Mouse (Mus musculus) midbrain, embryonic 16.5 days (tissue): ENCODE measurements around the gene Tex19.1. TPM values are rescaled to one million over a fixed set of nuclear protein-coding genes. Genes with fewer than 3 reads are reported as not detected.

Experiments
- ATAC-seq: fragments of 200-750 bp; cut with Nextera tagmentation; 2 replicates; pipeline ENCODE4 v1.8.0; 2017; ENCODE audit warnings: moderate TSS enrichment
- H3K27ac ChIP-seq: fragments of 300-500 bp; sonication (generic); 2 replicates; pipeline ENCODE4 v1.5.1; 2014; ENCODE audit warnings: mild to moderate bottlenecking, low read length, mixed read lengths
- H3K27me3 ChIP-seq: fragments of 300-500 bp; sonication (generic); 2 replicates; pipeline ENCODE4 v1.6.1; 2014; ENCODE audit warnings: low read depth, low read length, mixed read lengths; ENCODE audit not compliant: control insufficient read depth, insufficient read depth
- H3K36me3 ChIP-seq: fragments of 300-500 bp; sonication (generic); 2 replicates; pipeline ENCODE4 v1.6.1; 2014; ENCODE audit warnings: mild to moderate bottlenecking, low read length, moderate library complexity, mixed read lengths; ENCODE audit not compliant: control insufficient read depth, insufficient read depth
- H3K4me1 ChIP-seq: fragments of 300-500 bp; sonication (generic); 2 replicates; pipeline ENCODE4 v1.6.1; 2014; ENCODE audit warnings: mild to moderate bottlenecking, low read length, mixed read lengths; ENCODE audit not compliant: control insufficient read depth, insufficient read depth
- H3K4me2 ChIP-seq: fragments of 300-500 bp; sonication (generic); 2 replicates; pipeline ENCODE4 v1.6.1; 2014; ENCODE audit warnings: mild to moderate bottlenecking, low read length, mixed read lengths
- H3K4me3 ChIP-seq: fragments of 300-500 bp; sonication (generic); 2 replicates; pipeline ENCODE4 v1.5.1; 2014; ENCODE audit warnings: low read depth, mild to moderate bottlenecking, low read length, moderate library complexity, mixed read lengths
- H3K9ac ChIP-seq: fragments of 300-500 bp; sonication (generic); 2 replicates; pipeline ENCODE4 v1.6.1; 2014; ENCODE audit warnings: low read depth, low read length, mixed read lengths
- H3K9me3 ChIP-seq: fragments of 300-500 bp; sonication (generic); replicated peaks from 2 replicates; pipeline ENCODE4 v1.6.1; 2014; ENCODE audit warnings: mild to moderate bottlenecking, low read length, mixed read lengths; ENCODE audit not compliant: control insufficient read depth, poor library complexity, severe bottlenecking
- WGBS: fragments of 180-500 bp; shearing (Covaris S2); extraction: QIAGEN DNeasy Blood & Tissue Kit; methylation state at CpG from one replicate; pipeline ENCODE4 v1.1.7; 2014; 5-methylcytosine and 5-hydroxymethylcytosine counted together
- polyA plus RNA-seq: library from polyadenylated mRNA; unstranded; fragments of >200 nt; fragmentation: Nextera tagmentation; extraction: Ambion mirVana; gene quantifications from 2 replicates; pipeline ENCODE4 v1.2.1, GENCODE M21; 2015

The Tex19.1 gene
- polyA plus RNA-seq, 1 experiment from 2014 or later: not detected

DNA sequence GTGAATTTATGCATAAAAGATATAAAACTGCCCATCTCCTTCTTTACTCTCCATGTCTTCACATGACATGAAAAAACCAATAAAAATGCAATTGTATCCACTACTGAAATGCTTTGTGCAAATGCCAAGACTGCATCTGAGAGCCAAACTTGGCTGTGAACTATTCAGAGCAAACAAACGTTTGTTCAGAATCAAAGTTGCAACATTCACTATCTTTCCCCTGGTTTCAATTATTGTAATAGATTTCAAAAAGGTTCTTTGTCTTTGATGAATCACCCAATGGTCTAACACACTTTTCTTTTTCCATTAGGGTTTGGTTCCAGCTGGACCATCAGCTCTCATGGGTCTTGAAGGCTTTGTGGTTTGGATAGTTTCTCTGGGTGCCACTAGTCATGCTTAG is 16.3 kb upstream of the Tex19.1 start:
- Histone ChIP-seq H3K4me1 (no peaks in the 10 kb centered on the region), H3K27me3 (no peaks in the 10 kb centered on the region), H3K27ac (no peak overlapping the region), H3K36me3 (no peaks in the 10 kb centered on the region), H3K4me3 (no peak overlapping the region), H3K9me3 (no peaks in the 10 kb centered on the region), H3K4me2 (no peak overlapping the region), H3K9ac (no peak overlapping the region)
- 70% methylated on average over 1 of the region's 1 CpGs for WGBS
- ATAC-seq: no peak

DNA sequence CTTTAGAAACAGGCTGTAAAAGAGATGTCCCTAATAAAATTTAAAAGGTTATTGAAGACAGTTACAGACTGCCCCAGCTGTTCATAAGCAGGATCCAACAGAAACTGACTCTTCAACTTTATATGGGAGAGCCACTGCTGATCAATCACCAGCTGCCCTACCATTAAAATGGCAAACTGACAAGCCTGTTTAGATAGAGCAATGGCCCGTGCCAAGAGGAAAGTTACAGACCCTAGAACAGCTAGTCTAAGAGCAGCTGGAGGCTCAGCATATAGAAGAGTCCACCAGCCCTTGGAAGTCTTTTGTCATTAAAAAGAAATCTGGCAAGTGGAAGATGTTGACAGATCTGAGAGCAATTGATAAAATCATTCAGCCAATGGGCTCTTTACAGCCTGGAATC is 11.3 kb upstream of the Tex19.1 start:
- no peaks in the 10 kb centered on the region for H3K9me3 ChIP-seq
- no peak overlapping the region for H3K9ac ChIP-seq
- H3K27me3 ChIP-seq: no peaks in the 10 kb centered on the region
- H3K4me2 ChIP-seq: no peak overlapping the region
- WGBS: 72% methylated on average over 1 of the region's 1 CpGs
- no peaks in the 10 kb centered on the region for H3K36me3 ChIP-seq
- H3K4me1 ChIP-seq: no peaks in the 10 kb centered on the region
- no peak overlapping the region for H3K27ac ChIP-seq
- H3K4me3 ChIP-seq: no peak overlapping the region
- no peak for ATAC-seq

DNA sequence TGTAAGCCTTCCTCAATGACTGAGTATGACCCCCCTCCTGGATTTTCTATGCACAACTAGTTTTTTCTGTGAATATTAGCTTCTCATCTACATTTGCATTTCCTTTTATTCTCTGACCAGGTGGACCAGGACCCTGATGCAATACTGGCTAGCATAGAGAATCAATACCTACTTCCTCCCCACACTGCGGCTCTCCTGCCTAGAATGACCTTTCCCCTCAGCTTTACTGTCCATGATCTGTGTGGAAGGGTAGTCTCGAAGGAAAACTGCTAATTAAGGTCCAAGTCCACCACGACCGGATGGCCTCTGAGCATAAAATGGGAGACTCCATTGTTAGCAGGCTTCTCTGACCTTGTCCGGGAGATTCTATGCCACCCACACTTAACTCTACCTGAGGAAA is 8.3 kb upstream of the Tex19.1 start:
- Histone ChIP-seq H3K4me2 (no peak overlapping the region), H3K9me3 (no peaks in the 10 kb centered on the region), H3K4me1 (no peaks in the 10 kb centered on the region), H3K27me3 (no peaks in the 10 kb centered on the region), H3K36me3 (no peaks in the 10 kb centered on the region), H3K4me3 (no peak overlapping the region), H3K27ac (no peak overlapping the region), H3K9ac (no peak overlapping the region)
- ATAC-seq: no peak
- WGBS: 91% methylated on average over 5 of the region's 5 CpGs

DNA sequence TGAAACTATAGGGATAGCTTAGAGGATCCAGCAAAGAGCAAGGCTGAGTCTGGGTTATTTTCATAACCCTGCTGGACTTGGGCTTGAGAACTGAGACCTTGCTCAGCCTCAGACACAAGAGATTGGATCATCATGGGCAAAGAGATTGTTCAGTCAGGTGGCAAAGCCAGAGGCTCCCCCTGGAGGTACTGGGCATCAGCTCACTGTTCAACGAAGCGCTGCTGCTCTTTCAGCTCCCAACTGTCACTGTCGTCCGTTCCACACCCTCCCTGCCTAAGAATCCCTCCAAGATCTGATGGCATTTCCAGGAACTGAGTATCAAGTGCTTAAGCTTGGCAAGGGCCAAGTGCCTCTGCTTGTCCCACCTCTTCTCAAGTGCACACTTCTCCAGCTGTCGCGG is 7.2 kb upstream of the Tex19.1 start:
- H3K4me2 ChIP-seq: no peak overlapping the region
- no peak overlapping the region for H3K4me3 ChIP-seq
- no peak overlapping the region for H3K9ac ChIP-seq

DNA sequence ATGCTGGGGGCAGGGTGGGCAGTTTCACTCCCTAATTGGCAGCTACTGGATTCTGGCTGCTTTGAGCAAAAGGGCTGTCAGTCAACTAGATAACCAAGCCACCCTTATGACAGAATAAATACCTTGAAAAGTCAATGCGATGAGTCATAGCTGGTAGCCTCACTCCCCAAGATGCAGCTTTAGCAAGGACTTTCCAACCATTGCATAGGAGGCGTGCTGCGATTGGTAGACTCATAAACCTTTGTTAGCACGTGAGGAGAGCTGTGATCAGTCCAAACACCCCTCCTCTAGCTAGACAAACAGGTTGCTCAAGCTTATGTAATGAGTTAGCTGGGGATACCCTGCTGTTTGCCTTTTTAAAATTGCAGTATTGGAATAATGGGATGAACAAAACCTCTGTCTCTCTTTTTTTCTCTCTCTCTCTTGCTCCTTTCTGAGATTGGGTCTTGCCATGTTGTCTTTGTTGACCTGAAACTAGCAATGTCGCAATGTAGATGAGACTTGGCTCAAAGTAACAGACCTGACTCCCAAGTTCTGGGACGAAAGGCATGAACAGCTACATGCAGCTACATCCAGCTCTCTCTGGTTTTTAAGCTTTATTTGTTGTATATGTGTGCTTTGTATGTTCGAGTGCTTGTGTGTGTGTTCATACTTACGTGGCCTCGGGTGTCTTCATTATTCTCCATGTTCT is 2.5 kb upstream of the Tex19.1 start:
- Histone ChIP-seq H3K9ac (no peak overlapping the region), H3K36me3 (no peaks in the 10 kb centered on the region), H3K4me3 (no peak overlapping the region), H3K9me3 (no peaks in the 10 kb centered on the region), H3K4me2 (no peak overlapping the region), H3K4me1 (no peaks in the 10 kb centered on the region), H3K27ac (no peak overlapping the region), H3K27me3 (no peaks in the 10 kb centered on the region)
- WGBS: 79% methylated on average over 9 of the region's 9 CpGs
- no peak for ATAC-seq

More for the DNA sequence above, 7.2 kb upstream of the Tex19.1 start:
- Histone ChIP-seq H3K36me3 (no peaks in the 10 kb centered on the region), H3K27me3 (no peaks in the 10 kb centered on the region), H3K27ac (no peak overlapping the region), H3K4me1 (no peaks in the 10 kb centered on the region), H3K9me3 (no peaks in the 10 kb centered on the region)
- ATAC-seq: no peak
- WGBS: 43% methylated on average over 6 of the region's 6 CpGs

DNA sequence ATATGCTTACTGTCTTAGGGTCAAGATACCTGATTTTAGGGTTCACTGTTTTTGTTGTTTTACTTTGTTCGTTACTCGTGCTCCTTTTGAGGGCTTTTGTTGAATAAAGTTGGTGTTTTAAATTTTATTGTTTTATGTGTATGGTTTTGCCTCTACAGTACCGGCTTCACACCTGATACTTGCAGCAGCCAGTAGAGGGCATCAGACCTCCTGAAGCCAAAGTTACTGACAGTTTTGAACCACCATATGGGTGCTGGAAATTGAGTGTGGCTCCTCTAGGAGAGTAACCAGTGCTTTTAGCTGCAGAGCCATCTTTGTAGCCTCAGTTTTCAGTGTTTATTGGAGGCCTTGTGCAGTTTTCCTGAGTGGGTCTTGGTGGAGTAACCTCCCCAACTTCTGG is 2.2 kb downstream of the Tex19.1 start:
- Histone ChIP-seq H3K36me3 (no peaks in the 10 kb centered on the region), H3K27ac (no peak overlapping the region), H3K9ac (no peak overlapping the region), H3K9me3 (no peaks in the 10 kb centered on the region), H3K4me1 (no peaks in the 10 kb centered on the region), H3K4me3 (no peak overlapping the region), H3K4me2 (no peak overlapping the region), H3K27me3 (no peaks in the 10 kb centered on the region)
- WGBS: 83% methylated on average over 3 of the region's 3 CpGs
- no peak for ATAC-seq

DNA sequence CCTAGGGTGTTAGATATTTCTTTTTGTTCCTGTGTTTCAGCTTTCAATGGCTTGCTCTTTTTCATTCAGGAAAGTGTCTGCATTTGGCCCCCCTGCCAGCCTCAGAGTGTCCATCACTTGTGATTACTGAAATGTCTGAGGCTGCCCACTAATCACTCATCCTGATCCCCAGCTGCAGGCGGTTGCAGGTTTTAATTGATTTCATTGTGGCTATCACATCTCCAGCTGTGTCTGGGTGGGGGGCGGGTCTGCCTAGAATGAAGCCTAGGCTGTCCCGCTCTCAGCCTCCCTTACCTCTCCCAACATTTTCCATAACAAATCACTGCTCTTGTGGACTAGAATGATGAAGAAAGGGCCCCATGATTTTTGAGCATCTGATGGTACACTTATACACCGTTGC is 8.3 kb downstream of the Tex19.1 start:
- Histone ChIP-seq H3K4me3 (no peak overlapping the region), H3K27me3 (peaks cover 14% of the 10 kb centered on the region), H3K27ac (no peak overlapping the region), H3K9me3 (no peaks in the 10 kb centered on the region), H3K36me3 (no peaks in the 10 kb centered on the region), H3K4me2 (no peak overlapping the region), H3K9ac (no peak overlapping the region), H3K4me1 (peaks cover 4% of the 10 kb centered on the region; the same call in 1 of the 2 replicates)
- no peak for ATAC-seq
- whole genome bisulfite sequencing: 14% methylated on average over 4 of the region's 4 CpGs

DNA sequence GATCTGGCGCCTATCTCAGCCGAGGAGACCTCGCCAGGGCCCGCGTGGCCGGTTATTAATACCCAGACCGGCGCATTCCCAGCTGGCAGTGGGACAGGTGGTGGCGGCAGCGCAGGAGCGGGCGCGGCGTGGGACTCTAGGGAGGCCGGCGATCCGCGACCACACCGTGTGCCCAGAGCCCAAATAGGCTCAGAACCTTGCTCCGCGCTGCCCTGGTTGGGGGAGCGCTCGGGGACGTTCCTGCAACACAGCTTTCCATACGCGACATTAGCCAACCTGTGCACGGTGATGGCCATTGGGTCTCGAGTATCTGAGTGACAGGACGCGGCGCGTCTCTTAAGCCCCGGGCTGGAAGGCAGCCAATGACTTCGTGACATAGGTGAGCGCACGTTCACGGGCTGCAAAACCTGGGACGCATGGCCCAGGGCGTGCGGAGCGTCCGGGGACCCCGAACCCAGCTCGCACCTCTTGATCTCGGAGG is 10.5 kb downstream of the Tex19.1 start:
- Histone ChIP-seq H3K4me2 (peak overlapping the region; percentile 90), H3K27ac (no peak overlapping the region), H3K36me3 (no peaks in the 10 kb centered on the region), H3K9me3 (no peaks in the 10 kb centered on the region), H3K4me3 (peak overlapping the region; percentile 52), H3K27me3 (peaks cover 14% of the 10 kb centered on the region), H3K9ac (peak overlapping the region; percentile 68), H3K4me1 (peaks cover 4% of the 10 kb centered on the region; the same call in 1 of the 2 replicates)
- WGBS: under 1% methylated on average over 45 of the region's 45 CpGs
- peak; percentile 66; the same call in 1 of the 2 replicates for ATAC-seq

DNA sequence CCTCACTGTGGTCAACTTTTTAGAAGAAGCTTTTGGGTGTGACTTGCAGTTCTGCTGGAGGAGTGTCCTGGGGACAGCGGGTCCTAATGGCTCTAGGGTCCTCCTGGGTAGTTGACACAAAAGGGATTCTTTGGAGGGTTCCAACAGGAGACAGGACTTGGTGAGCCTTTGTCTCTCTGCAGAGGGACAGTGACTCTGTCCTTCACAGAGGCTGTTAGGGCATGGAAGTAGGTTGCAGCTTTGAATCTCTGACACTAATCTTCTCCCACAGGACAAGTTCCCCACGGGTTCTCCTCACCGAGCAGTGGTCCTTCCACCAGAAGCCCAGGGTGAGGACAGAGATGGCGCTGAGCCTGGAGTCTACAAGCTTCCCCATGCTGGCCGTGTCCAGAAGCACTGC is 14.0 kb downstream of the Tex19.1 start, which contains the start of gene Uts2r:
Uts2r (plus strand) TSS at position 301 of the 400 bp plus-strand sequence.
- ATAC-seq: no peak
- WGBS: 88% methylated on average over 5 of the region's 5 CpGs
- peaks cover 4% of the 10 kb centered on the region; the same call in 1 of the 2 replicates for H3K4me1 ChIP-seq
- H3K9ac ChIP-seq: no peak within 1 kb of the TSS
- H3K9me3 ChIP-seq: no peaks in the 10 kb centered on the region
- no peaks in the 10 kb centered on the region for H3K36me3 ChIP-seq
- H3K4me3 ChIP-seq: no peak within 1 kb of the TSS
- H3K27ac ChIP-seq: no peak within 1 kb of the TSS
- H3K4me2 ChIP-seq: no peak within 1 kb of the TSS
- H3K27me3 ChIP-seq: peaks cover 14% of the 10 kb centered on the region
